21 mouse cellular contexts compared by ENCODE assay signal in genomic region chr2:4194324-4195014, GRCm38 (mm10).
DNase-seq lines count a peak whose midpoint lies in the region; ATAC-seq and TF ChIP-seq lines count a peak whose summit lies in the region.
"Had no signal": no experiment of that assay in that cellular context is flagged by ENCODE, and none has a peak within 500 bp of the region (broad histone marks: within the 10 kb centered on the region; RNA-seq: fewer than 3 reads in every experiment).

No protein-coding gene starts in this region.

- H3K36me3 ChIP-seq in hindbrain, embryonic 11.5 days (ENCODE audit: control insufficient read depth, insufficient read depth, low read length): no peaks in the 10 kb centered on the region
- H3K36me3 ChIP-seq in hindbrain, embryonic 10.5 days: no peaks in the 10 kb centered on the region
- no peaks in the 10 kb centered on the region for H3K36me3 ChIP-seq in hindbrain, postnatal 0 days (ENCODE audit: insufficient read depth, low read length)
- H3K36me3 ChIP-seq in thymus, adult 2 months (ENCODE audit: control insufficient read depth, insufficient read depth, low read length): no peaks in the 10 kb centered on the region
- H3K36me3 ChIP-seq: embryonic facial prominence, embryonic 13.5 days; limb, embryonic 10.5 days had no signal

- peak; percentile 87 for ATAC-seq in hindbrain, embryonic 11.5 days (ENCODE audit: low FRiP score)
- 0 out of 2 replicates have a peak, but pooled peaks have one; percentile 24 for ATAC-seq in hindbrain, postnatal 0 days
- ATAC-seq: liver, postnatal 0 days had no signal

- no peaks in the 10 kb centered on the region for H3K4me1 ChIP-seq in hindbrain, embryonic 11.5 days (replicated peaks; ENCODE audit: control insufficient read depth, insufficient read depth, low read length)
- H3K4me1 ChIP-seq in hindbrain, embryonic 10.5 days (replicated peaks): peaks cover 24% of the 10 kb centered on the region
- H3K4me1 ChIP-seq in hindbrain, postnatal 0 days (ENCODE audit: insufficient read depth, low read length): 0 out of 2 replicates have a peak, but pooled peaks cover 3% of the 10 kb centered on the region
- no peaks in the 10 kb centered on the region for H3K4me1 ChIP-seq in thymus, adult 2 months (replicated peaks; ENCODE audit: control insufficient read depth, insufficient read depth, low read length)
- H3K4me1 ChIP-seq: embryonic facial prominence, embryonic 13.5 days; limb, embryonic 10.5 days; megakaryocyte, embryonic 14.5 days had no signal

- no peaks in the 10 kb centered on the region for H3K9me3 ChIP-seq in hindbrain, embryonic 11.5 days (ENCODE audit: control insufficient read depth, low read length)
- H3K9me3 ChIP-seq in hindbrain, embryonic 10.5 days: no peaks in the 10 kb centered on the region
- no peaks in the 10 kb centered on the region for H3K9me3 ChIP-seq in hindbrain, postnatal 0 days (ENCODE audit: low read length)
- H3K9me3 ChIP-seq: embryonic facial prominence, embryonic 13.5 days; limb, embryonic 10.5 days; megakaryocyte, embryonic 14.5 days had no signal

- peak; percentile 38 for DNase-seq in hindbrain, embryonic 11.5 days (ENCODE audit: low spot score)
- DNase-seq in hindbrain, embryonic 10.5 days (ENCODE audit: low spot score): no peak
- DNase-seq in retina, postnatal 1 day: peak; percentile 40
- no peak for DNase-seq in retina, embryonic 14.5 days (ENCODE audit: low spot score)
- no peak for DNase-seq in hindbrain, postnatal 0 days (ENCODE audit: low spot score)
- DNase-seq in heart, adult 11 months: no peak
- no peak for DNase-seq in thymus, adult 2 months
- DNase-seq: adrenal gland, adult 2 months; cerebellum, adult 9-10 months; gastrocnemius, postnatal 10 days; kidney, adult 18-20 months; liver, postnatal 0 days; lung, postnatal 14 days; spleen, adult 18-20 months; thymus, postnatal 36 days had no signal

- TF ChIP-seq CTCF in hindbrain, postnatal 0 days (IDR thresholded peaks at IDR 0.05; ENCODE audit: low read depth): no peak
- TF ChIP-seq CTCF in thymus, adult 2 months (IDR thresholded peaks at IDR 0.05; ENCODE audit: borderline replicate concordance, control insufficient read depth, extremely low read depth, insufficient read depth, low read length, poor library complexity): no peak

- H3K4me2 ChIP-seq in hindbrain, embryonic 11.5 days (replicated peaks; ENCODE audit: low read depth, low read length): no peak overlapping the region
- H3K4me2 ChIP-seq in hindbrain, postnatal 0 days (ENCODE audit: low read depth, low read length): no peak overlapping the region
- H3K4me2 ChIP-seq: embryonic facial prominence, embryonic 13.5 days had no signal

- H3K4me3 ChIP-seq in hindbrain, embryonic 11.5 days (ENCODE audit: low read depth, low read length): no peak overlapping the region
- no peak overlapping the region for H3K4me3 ChIP-seq in hindbrain, embryonic 10.5 days
- H3K4me3 ChIP-seq in hindbrain, postnatal 0 days (ENCODE audit: low read length): no peak overlapping the region
- no peak overlapping the region for H3K4me3 ChIP-seq in thymus, adult 2 months (ENCODE audit: control insufficient read depth, insufficient read depth, low read length)
- H3K4me3 ChIP-seq: embryonic facial prominence, embryonic 13.5 days; left cerebral cortex, adult 2 months; limb, embryonic 10.5 days; megakaryocyte, embryonic 14.5 days; myocyte had no signal

- H3K27me3 ChIP-seq in hindbrain, embryonic 11.5 days (ENCODE audit: control insufficient read depth, insufficient read depth, low read length): no peaks in the 10 kb centered on the region
- H3K27me3 ChIP-seq in hindbrain, embryonic 10.5 days (ENCODE audit: insufficient read depth, poor library complexity, severe bottlenecking): no peaks in the 10 kb centered on the region
- H3K27me3 ChIP-seq in hindbrain, postnatal 0 days (ENCODE audit: insufficient read depth, low read length): no peaks in the 10 kb centered on the region
- H3K27me3 ChIP-seq in thymus, adult 2 months (ENCODE audit: control insufficient read depth, insufficient read depth, low read length): no peaks in the 10 kb centered on the region
- H3K27me3 ChIP-seq: embryonic facial prominence, embryonic 13.5 days; megakaryocyte, embryonic 14.5 days had no signal

- H3K27ac ChIP-seq in hindbrain, embryonic 11.5 days (ENCODE audit: low read depth, low read length): no peak overlapping the region
- H3K27ac ChIP-seq in hindbrain, embryonic 10.5 days: no peak overlapping the region
- H3K27ac ChIP-seq in hindbrain, postnatal 0 days: no peak overlapping the region; the same call in 1 of the 2 replicates
- H3K27ac ChIP-seq in thymus, adult 2 months (ENCODE audit: control insufficient read depth, insufficient read depth, low read length): no peak overlapping the region
- H3K27ac ChIP-seq: embryonic facial prominence, embryonic 13.5 days; kidney, postnatal 0 days; left cerebral cortex, adult 2 months; limb, embryonic 10.5 days had no signal

- no peak overlapping the region for H3K9ac ChIP-seq in hindbrain, embryonic 11.5 days (ENCODE audit: low read depth, low read length)
- no peak overlapping the region for H3K9ac ChIP-seq in hindbrain, postnatal 0 days (replicated peaks; ENCODE audit: low read length)
- H3K9ac ChIP-seq: embryonic facial prominence, embryonic 13.5 days; liver, postnatal 0 days had no signal

- 59% methylated on average over 9 of the region's 9 CpGs for WGBS in hindbrain, embryonic 11.5 days
- 75% methylated on average over 9 of the region's 9 CpGs for WGBS in hindbrain, embryonic 10.5 days
- WGBS in hindbrain, postnatal 0 days: 42% methylated on average over 9 of the region's 9 CpGs
- WGBS in thymus, adult 2 months: 75% methylated on average over 9 of the region's 9 CpGs

- TF ChIP-seq POLR2A in thymus, adult 2 months (IDR thresholded peaks at IDR 0.05; ENCODE audit: control insufficient read depth, extremely low read depth, insufficient read depth, low read length, poor library complexity): no peak

Comparison
In these comparisons a context has a peak if more than half of its experiments do, and no peak if none do; other contexts are left out.
1. DNase-seq: peak in hindbrain, embryonic 11.5 days (single experiment) and retina, postnatal 1 day (single experiment); none in hindbrain, embryonic 10.5 days (single experiment), retina, embryonic 14.5 days (single experiment), hindbrain, postnatal 0 days (single experiment), heart, adult 11 months (single experiment) and thymus, adult 2 months (single experiment).